Mouse (Mus musculus) MEL-GATA-1-ER (cell line): ENCODE measurements around the gene Slc1a3.
A peak's percentile ranks its signal among the peaks of the same experiment; 100 is the strongest.

Experiments used
- DNase-seq: peaks from one replicate; pipeline ENCODE4 v3.0.0-alpha.2; 2012; ENCODE audit warnings: low read depth; ENCODE audit errors: extremely low read depth

Gene Slc1a3

DNA sequence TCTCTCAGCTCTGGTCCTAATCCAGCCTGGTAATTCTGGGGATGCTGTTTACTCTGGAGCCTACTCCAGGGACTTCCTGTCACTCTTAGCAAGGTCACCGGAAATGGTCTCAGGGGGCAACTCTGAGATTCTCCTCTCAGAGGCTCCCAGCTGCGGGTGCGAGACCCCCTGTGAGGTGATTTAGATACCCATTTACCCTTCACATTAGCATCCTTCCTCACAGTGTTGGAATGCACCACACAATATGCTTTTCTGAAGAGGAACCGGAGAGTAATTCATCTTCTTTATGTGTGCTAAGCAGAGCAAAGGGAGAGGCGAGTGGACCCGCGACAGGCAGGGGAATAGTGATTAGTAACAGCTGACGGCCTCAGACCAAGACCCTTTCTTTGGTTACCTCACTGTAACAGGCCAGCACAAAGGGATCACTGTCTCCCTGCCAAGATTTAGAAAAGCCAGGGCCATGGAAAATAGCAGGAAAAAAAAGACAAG is 51.0 kb downstream of the Slc1a3 start:
- DNase-seq: no peak

DNA sequence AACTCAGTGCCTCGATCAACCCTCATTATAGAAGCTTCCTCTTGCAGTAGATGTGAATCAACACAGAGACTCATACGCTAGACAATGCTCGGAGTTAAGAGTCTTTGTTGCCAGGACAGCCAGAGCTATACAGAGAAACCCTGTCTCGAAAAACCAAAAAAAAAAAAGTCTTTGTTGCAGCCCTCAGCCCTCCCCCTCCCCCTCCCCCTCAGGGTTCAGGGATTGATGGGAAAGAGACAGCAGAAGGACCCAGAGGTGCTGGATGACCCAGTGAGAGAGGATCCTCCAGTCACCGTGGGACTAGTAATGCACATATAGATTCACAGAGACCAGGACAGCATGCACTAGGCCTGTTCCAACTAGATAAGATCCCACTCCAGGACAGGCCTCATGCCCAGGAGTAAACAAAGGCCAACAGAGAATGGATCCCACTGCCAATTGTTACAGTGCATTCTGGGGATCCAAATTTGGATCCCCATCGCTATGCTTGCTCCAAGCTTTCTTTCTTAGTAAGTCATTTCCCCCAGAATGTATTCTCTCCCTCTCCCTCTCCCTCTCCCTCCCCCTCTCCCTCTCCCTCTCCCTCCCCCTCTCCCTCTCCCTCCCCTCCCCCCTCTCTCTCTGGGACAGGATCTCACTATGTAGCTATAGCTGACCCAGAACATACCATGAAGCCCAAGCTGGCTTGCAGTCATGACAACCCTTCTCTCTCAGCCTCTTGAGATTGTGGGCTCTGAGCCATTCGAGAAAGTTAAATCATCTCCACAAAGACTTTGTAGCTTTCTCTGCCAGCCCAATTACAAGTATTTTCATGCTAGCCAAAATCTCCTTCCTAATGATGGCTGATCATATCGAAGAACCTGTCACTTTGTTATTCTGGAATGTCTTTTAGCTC is 52.2 kb downstream of the Slc1a3 start:
- DNase-seq: no peak

DNA sequence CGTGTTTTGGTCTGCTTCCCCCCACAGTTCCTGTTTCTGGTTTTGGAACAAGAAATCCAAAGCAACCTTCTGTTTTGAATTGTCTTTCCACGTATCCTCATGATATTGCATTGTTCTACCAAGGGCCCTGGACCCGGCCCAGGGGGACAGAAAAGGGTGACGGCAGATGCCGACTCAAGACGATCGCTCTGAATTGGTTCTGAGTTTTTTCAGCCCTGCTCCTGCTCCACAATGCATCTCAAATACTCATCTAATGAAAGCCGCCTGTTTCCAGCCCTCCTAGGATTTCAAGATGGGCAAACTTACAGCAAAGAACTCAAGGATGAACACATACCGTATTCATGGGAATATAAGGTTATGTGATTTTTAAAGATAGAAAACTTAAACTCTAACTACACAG is 55.3 kb downstream of the Slc1a3 start:
- DNase-seq: no peak

DNA sequence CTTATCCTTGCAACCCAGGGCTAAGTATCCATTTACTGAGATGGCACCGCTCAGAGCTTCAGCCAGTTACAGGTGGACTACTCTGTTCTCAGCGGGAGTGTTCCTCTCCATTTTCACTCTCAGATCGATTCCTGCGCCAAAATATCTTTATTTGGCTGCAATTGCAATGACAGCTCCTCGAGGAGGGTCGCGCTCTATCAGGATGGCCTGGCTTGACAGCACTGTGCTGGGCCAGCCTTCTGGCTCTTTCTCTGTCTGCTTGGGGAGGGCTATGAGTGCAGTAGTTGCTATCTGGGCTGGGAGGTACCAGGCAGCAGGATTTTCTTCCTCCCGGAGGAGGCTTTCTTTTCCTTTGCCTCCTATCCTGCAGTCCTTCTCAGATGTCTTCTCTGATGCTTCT is 57.9 kb downstream of the Slc1a3 start:
- no peak for DNase-seq

DNA sequence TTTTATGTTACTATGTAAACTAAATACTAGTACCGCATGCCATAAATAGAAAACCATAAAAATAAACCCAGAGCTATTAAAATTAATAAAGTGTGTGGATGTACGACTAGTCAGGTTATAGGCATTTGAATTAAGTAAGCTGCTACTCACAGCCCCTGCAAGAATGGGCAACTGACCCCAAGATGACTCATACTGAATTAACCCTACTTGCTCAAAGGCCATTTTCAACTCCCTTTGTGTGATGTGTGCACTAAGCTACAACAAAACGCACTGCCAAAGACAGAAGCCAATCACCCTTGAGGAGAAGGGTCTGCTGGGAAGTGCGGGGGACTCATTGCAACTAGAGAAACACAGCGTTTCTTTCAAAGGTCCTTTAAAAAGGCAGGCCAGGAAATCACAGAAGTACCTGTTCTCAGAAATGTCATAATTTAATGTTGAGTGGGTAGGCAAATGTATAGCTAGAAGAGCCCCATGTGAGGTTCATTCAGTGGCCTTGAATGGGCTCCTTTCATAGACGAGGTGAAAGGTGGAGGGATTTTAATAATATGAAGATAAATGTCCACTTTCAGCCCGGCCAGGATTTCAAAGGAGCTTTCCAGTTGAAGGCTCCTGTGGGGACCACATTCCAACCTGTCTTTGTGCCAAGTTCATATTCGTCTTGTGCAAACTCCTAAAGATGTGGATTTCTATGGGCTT is 66.4 kb downstream of the Slc1a3 start:
- no peak for DNase-seq

DNA sequence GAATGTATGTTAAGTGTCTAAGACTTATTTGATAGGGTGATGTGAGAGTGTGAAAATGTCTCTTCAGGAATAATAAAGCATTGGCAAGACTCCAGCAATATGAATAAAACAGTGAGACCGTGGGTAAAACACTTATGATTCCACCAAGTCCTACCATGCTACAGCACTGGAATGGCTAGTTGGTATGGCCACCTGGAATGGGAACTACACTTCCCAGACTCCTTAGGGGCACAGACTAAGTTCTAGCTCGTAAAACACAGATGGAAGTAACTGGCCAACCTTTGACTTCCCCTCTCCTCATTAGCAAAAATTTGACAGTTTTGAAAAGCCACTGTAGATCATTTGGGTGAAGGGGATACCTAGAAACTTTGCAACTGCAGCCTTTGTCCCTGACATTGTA is 70.7 kb downstream of the Slc1a3 start:
- no peak for DNase-seq

DNA sequence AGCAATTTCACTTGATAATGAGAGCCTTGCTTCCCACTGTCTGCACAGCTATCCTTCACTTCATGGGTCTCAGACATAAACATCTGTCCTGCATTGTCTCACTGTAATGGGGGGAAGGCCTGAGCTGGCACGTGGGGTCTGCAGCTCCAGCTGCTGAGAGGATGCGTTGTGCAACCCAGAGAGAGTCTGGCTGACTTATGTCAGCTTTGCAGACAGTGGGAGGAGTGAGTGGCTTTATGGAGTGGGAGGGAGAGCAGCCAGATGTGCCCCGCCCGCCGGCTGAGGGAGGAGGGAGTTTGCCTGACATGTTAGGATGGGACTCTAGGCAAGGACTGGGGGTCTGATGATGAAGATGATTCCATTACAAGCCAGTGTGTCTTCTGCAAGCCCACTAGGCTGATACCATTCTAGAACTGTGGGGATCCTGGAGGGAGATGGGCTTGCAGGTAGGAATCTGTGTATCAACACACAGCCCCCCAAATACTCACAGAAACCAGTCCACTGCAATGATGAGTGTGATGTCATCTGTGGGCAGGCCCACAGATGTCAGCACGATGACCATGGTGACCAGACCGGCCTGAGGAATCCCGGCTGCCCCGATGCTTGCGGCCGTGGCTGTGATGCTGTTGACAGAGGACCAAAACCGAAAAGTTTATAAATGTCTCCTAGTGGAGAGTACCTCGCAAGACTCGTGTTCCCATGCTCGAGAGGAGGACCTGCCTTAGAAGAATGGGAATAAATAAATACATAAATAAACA is 71.8 kb downstream of the Slc1a3 start:
- DNase-seq: no peak

DNA sequence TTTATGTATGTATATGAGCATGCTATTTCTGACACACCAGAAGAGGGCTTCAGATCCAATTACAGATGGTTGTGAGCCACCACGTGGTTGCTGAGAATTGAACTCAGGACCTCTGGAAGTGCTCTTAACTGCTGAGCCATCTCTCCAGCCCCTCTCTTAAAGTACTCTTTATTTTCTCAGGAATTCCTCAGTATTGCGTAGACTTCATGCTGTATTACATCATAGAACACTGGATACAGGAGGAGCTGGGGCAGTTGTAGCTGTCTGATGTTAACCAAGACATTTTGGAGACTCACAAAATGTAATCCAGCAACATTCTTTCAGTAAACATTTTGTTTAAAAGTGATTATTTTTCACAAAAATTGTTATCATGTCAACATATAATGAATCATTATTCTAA is 73.3 kb downstream of the Slc1a3 start:
- no peak for DNase-seq

DNA sequence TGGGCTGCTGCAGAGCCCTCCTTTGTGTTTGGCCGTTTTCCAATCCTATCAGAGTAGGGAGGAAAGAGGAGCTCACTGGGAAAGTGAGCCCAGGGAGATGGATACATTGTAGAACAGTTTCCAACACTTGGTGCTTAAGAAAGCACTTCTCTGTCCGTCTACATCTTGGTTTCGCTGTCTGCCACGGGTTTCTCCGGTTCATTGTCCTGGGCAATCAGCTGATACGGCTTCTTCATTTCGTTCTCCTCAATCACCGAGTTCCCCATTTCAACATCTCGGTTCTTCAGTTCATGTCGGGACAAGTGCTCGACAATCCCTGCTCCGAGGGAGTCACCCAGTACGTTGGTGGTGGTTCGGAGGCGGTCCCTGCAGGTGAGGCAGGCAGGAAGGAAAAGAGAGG is 74.6 kb downstream of the Slc1a3 start:
- no peak for DNase-seq

DNA sequence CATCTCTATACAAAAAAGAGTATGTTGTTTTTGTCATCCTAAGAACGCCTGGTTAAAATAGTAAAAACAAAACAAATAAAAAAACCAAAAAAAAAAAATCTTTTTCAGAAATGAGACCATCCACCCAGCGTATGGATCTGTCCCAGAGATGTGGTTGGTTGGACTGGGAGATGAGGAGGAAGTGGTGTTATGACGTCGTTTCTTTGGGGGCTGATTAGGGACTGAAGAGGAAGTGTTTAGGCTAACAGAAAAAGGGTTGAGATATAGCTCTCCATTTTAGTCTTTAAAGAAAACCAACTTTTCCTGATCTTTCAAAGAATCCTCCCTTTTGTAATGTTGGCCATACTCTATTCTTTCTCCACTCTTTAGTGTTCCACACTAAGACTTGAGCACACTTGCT is 75.8 kb downstream of the Slc1a3 start:
- peak; percentile 60 for DNase-seq

DNA sequence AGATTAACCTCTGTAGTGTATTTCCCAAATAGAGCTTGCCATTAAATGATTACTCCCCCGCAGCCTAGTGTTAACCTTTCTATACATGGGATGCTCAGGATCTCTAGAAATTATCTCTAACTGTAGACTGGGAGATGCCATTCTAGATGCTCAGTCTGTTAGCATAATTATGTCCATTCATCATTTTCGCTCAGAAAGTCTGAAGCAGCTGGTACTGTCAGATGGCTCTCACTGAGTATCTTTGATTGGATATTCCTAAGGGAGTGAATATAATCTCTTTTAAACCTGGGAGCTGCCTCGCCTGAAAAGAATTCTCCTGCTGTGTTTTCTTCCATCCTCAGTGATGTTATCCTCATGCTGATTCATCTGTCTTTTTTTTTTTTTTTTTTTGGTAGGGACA is 76.2 kb downstream of the Slc1a3 start:
- no peak for DNase-seq

DNA sequence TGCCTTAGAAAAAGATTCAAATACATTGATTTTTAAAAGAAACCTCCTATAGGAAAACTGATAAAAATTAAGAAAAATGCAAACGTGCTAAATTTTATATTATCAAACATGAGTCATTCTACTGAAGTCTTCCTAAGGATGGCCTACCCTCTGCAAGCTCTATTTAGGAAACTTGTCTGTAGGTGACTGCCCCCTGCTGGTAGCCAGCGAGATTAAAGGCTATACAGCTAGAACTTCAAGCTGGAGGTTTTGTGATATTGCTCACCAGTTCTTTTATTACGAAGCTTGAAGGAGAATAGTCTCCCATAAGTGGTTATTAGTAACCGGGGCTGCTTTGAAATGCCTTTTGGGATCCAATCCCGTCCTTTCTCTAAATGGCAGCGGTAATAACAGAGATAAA is 77.2 kb downstream of the Slc1a3 start:
- DNase-seq: peak; percentile 68

DNA sequence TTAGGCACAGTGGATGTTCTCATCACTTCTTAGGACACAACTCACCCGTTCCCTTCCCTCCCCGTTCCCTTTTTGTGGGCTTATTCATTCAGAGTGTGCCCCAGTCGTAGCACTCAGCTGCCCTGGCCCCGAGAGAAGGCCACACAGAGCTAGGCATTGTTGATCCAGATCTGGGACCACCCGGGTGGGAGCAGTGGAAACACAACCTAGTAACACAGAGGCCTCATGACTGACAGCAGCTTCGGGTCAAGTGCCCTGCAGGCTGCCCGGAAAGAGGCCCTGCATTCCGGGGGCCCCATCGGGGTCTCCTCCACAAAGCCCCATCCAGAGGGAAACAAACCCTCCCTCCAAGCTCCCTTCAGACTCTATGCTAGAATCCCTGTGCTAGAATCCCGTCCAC is 78.2 kb downstream of the Slc1a3 start:
- no peak for DNase-seq

DNA sequence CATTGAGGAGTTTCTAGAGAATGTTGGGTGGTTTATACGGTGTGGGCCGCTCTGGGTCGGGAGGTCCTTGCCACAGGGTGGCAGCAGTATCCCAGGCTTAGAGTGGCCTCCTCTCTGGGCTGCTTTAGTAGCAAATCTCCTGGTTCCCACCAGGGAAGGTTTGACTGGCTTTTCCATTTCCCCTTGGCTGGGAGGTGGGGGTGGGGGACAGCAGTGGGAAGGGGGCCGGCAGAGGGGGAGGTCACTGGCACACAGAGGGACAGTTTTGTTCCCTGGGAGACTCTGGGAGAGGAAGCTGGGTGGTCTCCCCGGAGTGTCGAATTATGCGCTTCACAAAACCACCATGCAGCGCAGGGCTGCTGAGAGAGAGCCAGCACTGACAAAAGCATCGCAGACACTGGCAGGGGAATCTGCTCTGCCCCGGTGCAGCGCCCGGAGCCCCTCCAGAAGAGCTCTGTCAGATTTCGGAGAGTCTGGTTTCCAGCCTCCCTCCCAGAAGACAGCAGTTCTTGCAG is 81.2 kb downstream of the Slc1a3 start:
- no peak for DNase-seq

DNA sequence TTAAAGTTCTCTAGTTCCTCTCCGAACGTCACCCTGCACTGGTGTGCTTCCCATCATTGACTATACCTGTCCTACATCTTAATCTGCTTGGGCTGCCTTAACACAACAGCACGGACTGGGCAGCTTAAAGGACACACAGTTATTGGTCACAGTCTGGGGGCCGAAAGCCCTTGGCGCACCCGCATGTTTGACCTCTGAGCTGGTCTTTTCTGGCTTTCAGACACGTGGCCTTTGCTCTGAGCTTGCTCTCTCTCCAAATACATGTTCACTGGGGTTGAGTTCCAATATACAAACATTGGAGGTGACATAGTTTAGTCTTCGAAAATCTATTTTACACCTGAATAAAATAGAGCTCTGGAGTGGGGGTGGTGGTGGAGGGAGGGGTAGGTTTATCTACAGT is 82.4 kb downstream of the Slc1a3 start:
- no peak for DNase-seq

DNA sequence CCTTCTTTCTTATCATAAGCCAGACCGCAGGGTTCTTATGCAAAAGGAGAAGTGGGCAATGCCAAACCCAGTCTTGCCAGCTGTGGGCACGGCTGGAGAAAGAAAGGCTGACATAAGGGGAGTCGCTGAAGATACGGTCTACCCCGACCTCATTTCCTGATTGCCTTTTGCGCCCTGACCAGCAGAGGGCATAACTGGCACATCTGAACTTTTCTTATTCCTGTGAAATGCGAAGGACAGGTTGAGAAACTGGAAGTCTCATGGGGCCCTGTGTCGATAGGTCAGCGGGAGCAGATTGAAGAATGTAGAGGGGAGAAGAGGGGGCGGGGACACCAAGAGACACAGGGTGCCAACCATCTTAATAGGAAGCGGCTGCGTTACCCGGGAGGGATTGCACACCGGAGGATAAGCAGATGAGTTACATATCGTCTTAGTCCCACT is 83.4 kb downstream of the Slc1a3 start:
- DNase-seq: peak; percentile 78

DNA sequence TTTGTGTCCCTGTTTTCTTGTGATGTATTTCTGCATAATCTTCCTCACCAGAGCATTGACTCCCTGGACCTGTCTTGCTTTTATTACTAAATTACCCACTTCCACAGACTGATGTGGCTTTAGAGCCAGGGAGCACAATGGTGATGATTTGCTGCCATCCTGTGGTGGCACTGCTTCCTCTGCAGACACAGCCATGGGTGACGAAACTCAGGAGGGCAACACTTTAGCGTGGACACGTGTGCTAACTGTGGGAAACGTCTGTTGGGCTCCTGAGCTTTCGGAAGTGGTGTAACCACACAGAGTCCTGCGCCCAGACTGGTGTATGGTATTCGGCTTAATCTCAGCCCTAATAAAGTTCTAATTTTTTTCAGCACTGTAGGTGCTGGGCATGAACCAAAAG is 85.2 kb downstream of the Slc1a3 start:
- no peak for DNase-seq

DNA sequence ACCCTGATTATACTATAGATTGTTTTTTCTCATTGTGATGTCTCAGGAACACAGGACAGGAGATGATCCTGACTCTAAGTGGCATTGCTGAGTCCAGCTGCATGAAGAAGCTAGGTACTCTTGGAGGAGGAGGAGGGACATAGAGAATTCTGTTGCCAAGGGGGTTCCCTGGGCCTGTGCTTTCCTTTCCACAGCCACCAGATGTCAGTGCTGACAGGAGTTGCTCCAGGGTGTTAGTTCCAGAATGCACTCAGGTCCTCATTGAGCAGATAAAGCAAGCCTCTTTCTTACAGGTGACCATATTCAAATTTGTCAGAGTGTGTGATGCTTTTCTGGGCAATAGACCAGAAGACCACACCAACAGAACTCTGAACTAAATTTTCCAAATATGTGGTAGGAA is 86.7 kb downstream of the Slc1a3 start:
- DNase-seq: no peak

DNA sequence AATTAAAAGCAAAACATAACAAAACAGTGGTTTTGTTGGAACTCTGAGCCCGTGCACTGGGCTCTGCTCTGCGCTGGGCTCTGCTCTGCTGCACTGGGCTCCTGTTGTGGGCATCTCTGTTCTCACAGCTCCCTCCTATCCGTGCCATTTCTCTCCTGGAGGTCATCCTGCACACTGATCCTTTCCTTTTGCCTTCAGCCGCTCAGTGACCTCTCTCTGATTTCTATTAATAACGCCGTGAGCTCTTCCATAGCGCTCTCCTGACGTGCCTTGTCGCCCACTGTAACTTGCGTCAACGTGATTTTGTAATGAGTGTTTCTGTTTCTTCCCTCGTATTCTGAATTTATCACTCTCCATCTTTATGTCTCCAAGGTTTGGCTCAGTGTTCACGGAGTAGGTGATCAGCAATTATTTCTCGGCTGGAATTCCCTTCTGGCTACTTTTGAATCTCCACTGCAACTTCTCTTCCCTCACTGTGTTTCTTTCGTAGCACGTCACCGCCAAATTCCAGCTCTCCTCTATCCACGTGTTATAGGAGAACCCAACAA is 91.0 kb downstream of the Slc1a3 start:
- DNase-seq: no peak

DNA sequence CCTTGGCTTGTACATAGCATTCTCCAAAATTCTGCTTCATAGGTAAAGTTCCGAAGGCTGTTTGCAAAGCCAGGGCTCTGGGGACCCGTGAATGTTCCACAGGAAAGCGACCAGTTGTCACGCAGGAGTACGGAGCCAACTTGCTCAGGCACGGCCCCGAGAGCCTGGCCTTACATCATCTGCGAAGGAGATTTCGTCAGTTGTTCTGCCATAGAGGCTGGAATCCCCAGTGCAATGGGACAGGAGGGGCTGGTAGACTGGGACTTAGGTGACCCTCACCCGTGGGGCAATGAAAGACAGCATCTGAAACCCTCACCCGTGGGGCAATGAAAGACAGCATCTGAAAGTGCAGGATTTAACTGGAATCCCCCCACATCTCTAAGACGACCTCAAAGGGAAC is 94.3 kb downstream of the Slc1a3 start:
- no peak for DNase-seq

DNA sequence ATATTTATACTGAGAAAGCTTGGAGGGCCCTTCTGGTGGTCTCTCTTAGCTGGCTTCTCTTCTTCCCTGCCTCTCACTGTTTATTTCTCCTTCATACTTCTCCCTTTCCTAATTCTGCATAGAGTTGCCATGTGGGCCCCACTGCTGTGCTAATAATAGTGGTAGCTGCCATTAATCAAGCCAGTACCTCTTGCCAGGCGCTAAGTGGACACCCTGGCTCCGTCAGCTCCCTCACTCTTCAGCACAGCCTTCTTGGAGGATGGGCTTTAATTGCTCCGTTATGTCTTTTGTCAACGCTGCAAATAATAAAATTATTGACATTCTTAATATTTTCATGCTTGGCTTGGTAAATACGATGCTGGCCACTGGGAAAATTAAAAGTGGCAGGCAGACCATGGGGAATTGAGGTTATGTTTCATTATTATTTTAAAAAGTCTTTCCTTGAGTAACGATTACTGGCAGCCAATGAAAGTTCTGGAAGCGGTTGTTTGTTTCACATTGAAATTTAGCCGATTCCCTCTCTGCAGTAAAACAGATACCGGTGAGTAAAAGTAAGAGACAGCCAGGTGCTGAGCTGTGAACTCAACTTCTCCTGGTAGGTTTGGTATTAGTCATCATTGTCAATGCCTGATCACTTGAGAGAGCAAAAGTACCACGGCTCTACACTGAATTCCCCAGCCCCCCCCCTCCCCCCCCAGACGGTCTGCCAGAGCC is 94.9 kb downstream of the Slc1a3 start:
- DNase-seq: no peak
